Mouse (Mus musculus): ENCODE measurements at regions not wholly inside any gene's neighbourhood (a gene's known extent, or its start where the extent isn't known, plus 50 kb on each side); places are given as distances from the start of the nearest gene placed in this dataset.

DNA sequence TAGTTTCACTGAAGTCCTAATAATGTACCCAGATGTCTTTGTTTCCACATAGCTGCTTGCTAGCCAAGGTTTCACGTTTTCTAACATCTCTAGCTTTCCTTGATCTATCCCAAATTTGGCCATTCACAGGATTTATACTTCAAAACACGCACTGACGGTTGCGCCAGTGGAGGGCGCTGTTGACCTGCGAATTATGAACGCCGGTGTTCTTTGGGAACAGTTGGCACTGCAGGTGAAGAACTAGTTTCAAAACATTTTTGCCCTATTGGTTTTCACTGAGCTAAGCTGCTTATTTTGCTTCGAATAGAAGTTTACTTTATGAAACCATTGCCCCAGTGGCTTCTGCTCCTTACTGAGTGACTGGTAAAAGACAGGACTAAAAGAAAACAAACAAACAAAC is 76.7 kb upstream of the Slitrk3 start:
- ATAC-seq (ENCODE audit: low TSS enrichment) = peak; percentile 89

DNA sequence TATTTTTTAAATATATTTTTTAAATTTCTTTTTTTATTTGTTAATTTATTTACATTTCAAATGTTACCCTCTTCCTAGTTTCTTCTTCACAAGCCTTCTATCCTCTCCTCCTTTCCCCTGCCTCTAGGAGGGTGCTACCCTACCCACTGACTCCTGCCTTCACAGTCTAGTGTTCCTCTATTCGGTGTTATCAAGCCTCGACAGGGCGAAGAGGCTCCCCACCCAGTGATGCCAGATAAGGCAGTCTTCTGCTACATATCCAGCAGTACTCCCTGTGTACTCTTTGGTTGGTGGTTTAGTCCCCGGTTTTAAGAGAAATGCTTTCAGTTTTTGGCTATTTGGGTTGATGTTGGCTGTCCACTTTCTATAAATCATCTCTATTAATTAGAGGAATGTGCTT is 67.5 kb upstream of the Slitrk3 start:
- no peak for ATAC-seq (ENCODE audit: low TSS enrichment)

DNA sequence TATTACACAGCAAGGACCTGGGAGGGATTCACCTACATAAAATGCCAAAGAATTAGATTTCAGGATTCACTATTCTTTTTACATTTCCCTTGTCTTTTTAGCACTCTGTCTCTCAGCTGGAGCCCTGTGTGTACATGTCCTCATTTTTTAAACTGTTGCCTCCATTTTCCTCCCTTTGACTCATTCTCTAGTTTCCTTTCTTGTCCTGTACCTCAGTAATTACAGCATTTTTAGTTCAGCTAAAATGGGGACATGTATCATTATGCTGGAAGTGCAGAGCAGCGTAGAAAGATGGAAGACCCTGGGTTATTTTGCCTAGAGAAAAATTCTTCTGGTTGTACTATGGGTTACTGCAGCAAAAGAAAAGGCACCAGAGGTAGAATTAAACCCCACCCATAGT is 51.5 kb upstream of the Slitrk3 start:
- ATAC-seq (ENCODE audit: low TSS enrichment) = peak; percentile 90

All from frontal cortex, adult (tissue).